Mouse (Mus musculus): ENCODE measurements around the gene 6430531B16Rik. TPM values are rescaled to one million over a fixed set of nuclear protein-coding genes. Genes with fewer than 3 reads are reported as not detected.

6430531B16Rik gene
- polyA plus RNA-seq, 1 experiment from 2014 or later: 0.68 TPM

DNA sequence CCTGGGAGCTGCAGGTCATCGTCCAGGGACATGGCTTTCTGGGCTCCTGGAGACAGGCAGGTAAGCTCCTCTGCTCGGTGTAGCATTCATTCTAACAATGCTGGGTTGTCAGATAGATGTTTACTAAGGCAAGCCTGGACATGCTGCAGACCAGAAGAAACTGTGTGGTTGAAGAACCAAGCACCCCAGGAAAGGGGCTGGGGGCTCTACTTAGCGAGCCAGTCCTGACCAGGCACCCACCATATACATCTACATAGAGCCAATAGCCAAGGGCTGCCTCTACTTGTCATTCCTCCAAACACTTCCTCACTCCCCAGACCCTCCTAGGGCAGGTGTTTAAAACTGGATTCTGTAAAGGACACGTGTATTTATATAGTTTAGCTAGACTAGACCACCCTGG is 15.6 kb upstream of the 6430531B16Rik start:
- Histone ChIP-seq H3K4me1 (replicated peaks; ENCODE audit: control insufficient read depth, insufficient read depth, low read length) (no peaks in the 10 kb centered on the region), H3K27ac (ENCODE audit: low read depth, low read length) (no peak overlapping the region), H3K9me3 (ENCODE audit: control insufficient read depth, low read length) (no peaks in the 10 kb centered on the region), H3K4me3 (ENCODE audit: low read depth, low read length) (no peak overlapping the region), H3K9ac (ENCODE audit: low read depth, low read length) (no peak overlapping the region), H3K4me2 (replicated peaks; ENCODE audit: low read depth, low read length) (no peak overlapping the region), H3K27me3 (ENCODE audit: control insufficient read depth, insufficient read depth, low read length) (no peaks in the 10 kb centered on the region), H3K36me3 (ENCODE audit: control insufficient read depth, insufficient read depth, low read length) (0 out of 2 replicates have a peak, but pooled peaks cover 3% of the 10 kb centered on the region)
- ATAC-seq (ENCODE audit: low FRiP score): no peak
- DNase-seq (ENCODE audit: low spot score): no peak
- 87% methylated on average over 4 of the region's 4 CpGs for WGBS

DNA sequence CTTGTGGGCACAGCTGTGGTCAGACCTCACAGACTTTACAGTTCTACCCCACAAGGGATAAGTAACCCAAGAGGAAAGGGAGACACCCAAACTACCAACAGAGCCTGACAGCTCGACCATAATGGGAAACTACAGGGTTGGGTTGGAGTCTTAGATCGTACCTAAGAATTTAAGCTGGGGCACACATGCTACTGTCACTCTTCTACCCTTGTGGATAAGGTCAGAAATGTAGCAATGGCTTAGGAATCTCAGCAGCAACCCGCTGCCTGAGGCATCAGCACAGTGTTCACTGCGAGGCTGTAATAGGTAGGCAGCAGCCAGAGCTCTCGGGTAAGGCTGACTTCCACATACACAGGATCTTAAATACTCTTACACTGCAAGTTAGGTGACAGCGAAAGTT is 15.0 kb upstream of the 6430531B16Rik start:
- Histone ChIP-seq H3K36me3 (ENCODE audit: control insufficient read depth, insufficient read depth, low read length) (0 out of 2 replicates have a peak, but pooled peaks cover 3% of the 10 kb centered on the region), H3K4me1 (replicated peaks; ENCODE audit: control insufficient read depth, insufficient read depth, low read length) (no peaks in the 10 kb centered on the region), H3K9me3 (ENCODE audit: control insufficient read depth, low read length) (no peaks in the 10 kb centered on the region), H3K9ac (ENCODE audit: low read depth, low read length) (no peak overlapping the region), H3K4me2 (replicated peaks; ENCODE audit: low read depth, low read length) (no peak overlapping the region), H3K27me3 (ENCODE audit: control insufficient read depth, insufficient read depth, low read length) (no peaks in the 10 kb centered on the region), H3K27ac (ENCODE audit: low read depth, low read length) (no peak overlapping the region), H3K4me3 (ENCODE audit: low read depth, low read length) (no peak overlapping the region)
- DNase-seq (ENCODE audit: low spot score): no peak
- no peak for ATAC-seq (ENCODE audit: low FRiP score)
- WGBS: 92% methylated on average over 6 of the region's 6 CpGs

DNA sequence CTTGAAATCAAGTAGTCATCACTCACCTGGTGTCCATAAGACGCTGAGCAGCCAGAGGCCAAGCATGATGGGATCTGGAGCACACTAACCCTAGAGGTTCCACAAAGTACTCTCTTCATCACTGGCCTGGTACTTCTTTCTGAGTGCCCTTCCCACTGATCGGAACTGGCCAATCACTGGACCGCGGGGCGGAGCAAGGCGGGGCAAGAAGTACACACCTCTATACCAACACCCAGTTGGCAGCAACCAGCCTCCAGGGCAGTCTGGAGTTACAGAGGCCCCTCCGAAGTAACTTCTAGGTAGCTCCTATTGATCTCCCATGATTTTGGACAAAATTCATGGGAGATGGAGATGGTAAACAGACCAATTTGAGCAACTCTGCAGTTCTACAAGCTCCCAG is 13.9 kb upstream of the 6430531B16Rik start, which contains the start of gene Adam8:
Gene Adam8, minus strand, starts transcription at position 157 of the 400 bp plus-strand sequence.
- Histone ChIP-seq H3K27ac (ENCODE audit: low read depth, low read length) (no peak within 1 kb of the TSS), H3K27me3 (ENCODE audit: control insufficient read depth, insufficient read depth, low read length) (no peaks in the 10 kb centered on the region), H3K4me2 (replicated peaks; ENCODE audit: low read depth, low read length) (no peak within 1 kb of the TSS), H3K4me1 (replicated peaks; ENCODE audit: control insufficient read depth, insufficient read depth, low read length) (no peaks in the 10 kb centered on the region), H3K9ac (ENCODE audit: low read depth, low read length) (no peak within 1 kb of the TSS), H3K36me3 (ENCODE audit: control insufficient read depth, insufficient read depth, low read length) (no peaks in the 10 kb centered on the region), H3K4me3 (ENCODE audit: low read depth, low read length) (no peak within 1 kb of the TSS), H3K9me3 (ENCODE audit: control insufficient read depth, low read length) (no peaks in the 10 kb centered on the region)
- no peak for ATAC-seq (ENCODE audit: low FRiP score)
- DNase-seq (ENCODE audit: low spot score): no peak
- WGBS: 22% methylated on average over 7 of the region's 7 CpGs

DNA sequence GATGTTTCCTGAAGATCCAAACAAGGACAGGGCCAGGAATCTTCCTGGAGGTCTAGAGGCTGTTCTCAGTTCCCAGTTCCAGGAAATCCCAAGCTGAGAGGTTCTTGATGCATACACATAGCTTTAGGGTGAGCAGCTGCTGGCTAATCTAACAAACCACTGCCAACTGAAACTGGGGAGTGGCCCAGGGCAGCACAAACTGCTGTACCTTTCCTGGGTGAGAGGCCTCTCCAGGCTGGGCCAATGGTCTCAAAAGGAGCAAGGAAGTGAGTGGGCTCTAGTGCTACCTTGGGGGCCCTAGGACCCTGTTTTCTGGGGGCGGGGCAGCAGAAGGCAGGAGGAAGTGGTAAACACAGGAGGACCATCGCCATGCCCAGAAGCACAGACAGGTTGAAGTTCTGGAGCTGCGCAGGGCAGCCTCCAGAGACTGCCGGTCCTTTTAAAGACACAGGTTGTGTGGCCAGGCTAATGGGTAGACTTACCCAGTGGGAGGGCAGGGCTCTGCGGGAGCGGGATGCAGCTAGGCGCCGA is 12.4 kb upstream of the 6430531B16Rik start:
- 79% methylated on average over 8 of the region's 8 CpGs for WGBS
- DNase-seq (ENCODE audit: low spot score) (no peak), ATAC-seq (ENCODE audit: low FRiP score) (no peak)

GRCm38 (mm10) chr7:139988272-139988671 is 9.7 kb upstream of the 6430531B16Rik start:
- Histone ChIP-seq H3K4me3 (ENCODE audit: low read depth, low read length) (no peak overlapping the region), H3K9ac (ENCODE audit: low read depth, low read length) (no peak overlapping the region), H3K9me3 (ENCODE audit: control insufficient read depth, low read length) (no peaks in the 10 kb centered on the region), H3K27ac (ENCODE audit: low read depth, low read length) (no peak overlapping the region), H3K27me3 (ENCODE audit: control insufficient read depth, insufficient read depth, low read length) (no peaks in the 10 kb centered on the region), H3K4me2 (replicated peaks; ENCODE audit: low read depth, low read length) (no peak overlapping the region), H3K36me3 (ENCODE audit: control insufficient read depth, insufficient read depth, low read length) (no peaks in the 10 kb centered on the region), H3K4me1 (replicated peaks; ENCODE audit: control insufficient read depth, insufficient read depth, low read length) (no peaks in the 10 kb centered on the region)
- ATAC-seq (ENCODE audit: low FRiP score): no peak
- no peak for DNase-seq (ENCODE audit: low spot score)
- 89% methylated on average over 9 of the region's 9 CpGs for WGBS

More for the DNA sequence above, 12.4 kb upstream of the 6430531B16Rik start:
- no peak overlapping the region for H3K9ac ChIP-seq (ENCODE audit: low read depth, low read length)
- no peaks in the 10 kb centered on the region for H3K36me3 ChIP-seq (ENCODE audit: control insufficient read depth, insufficient read depth, low read length)
- H3K9me3 ChIP-seq (ENCODE audit: control insufficient read depth, low read length): no peaks in the 10 kb centered on the region
- no peak overlapping the region for H3K4me2 ChIP-seq (replicated peaks; ENCODE audit: low read depth, low read length)
- no peaks in the 10 kb centered on the region for H3K27me3 ChIP-seq (ENCODE audit: control insufficient read depth, insufficient read depth, low read length)
- H3K4me1 ChIP-seq (replicated peaks; ENCODE audit: control insufficient read depth, insufficient read depth, low read length): no peaks in the 10 kb centered on the region
- no peak overlapping the region for H3K27ac ChIP-seq (ENCODE audit: low read depth, low read length)
- no peak overlapping the region for H3K4me3 ChIP-seq (ENCODE audit: low read depth, low read length)

DNA sequence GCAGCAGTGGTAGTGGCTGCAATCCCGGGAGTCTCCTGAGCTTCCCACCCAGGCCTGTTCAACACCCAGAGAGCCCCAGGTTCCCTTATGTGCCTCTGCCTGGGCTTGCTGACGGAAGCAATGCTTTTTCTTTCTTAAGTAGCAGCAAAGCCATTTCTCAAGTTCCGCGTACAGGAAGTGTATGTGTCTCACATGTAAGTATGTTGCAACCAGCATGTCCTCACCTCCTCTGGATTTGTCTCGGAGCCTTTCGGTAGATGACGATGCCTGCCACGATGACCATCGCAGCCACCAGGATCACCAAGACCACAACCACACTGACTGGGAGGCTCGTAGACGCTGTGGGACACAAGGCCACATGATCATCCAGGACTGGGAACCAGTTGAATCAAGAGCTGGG is 6.0 kb upstream of the 6430531B16Rik start:
- no peaks in the 10 kb centered on the region for H3K27me3 ChIP-seq (ENCODE audit: control insufficient read depth, insufficient read depth, low read length)
- no peak overlapping the region for H3K27ac ChIP-seq (ENCODE audit: low read depth, low read length)
- H3K9ac ChIP-seq (ENCODE audit: low read depth, low read length): no peak overlapping the region
- WGBS: 94% methylated on average over 11 of the region's 11 CpGs
- no peak overlapping the region for H3K4me2 ChIP-seq (replicated peaks; ENCODE audit: low read depth, low read length)
- no peaks in the 10 kb centered on the region for H3K9me3 ChIP-seq (ENCODE audit: control insufficient read depth, low read length)
- H3K4me1 ChIP-seq (replicated peaks; ENCODE audit: control insufficient read depth, insufficient read depth, low read length): no peaks in the 10 kb centered on the region
- H3K36me3 ChIP-seq (ENCODE audit: control insufficient read depth, insufficient read depth, low read length): no peaks in the 10 kb centered on the region
- DNase-seq (ENCODE audit: low spot score) (no peak), ATAC-seq (ENCODE audit: low FRiP score) (no peak)
- H3K4me3 ChIP-seq (ENCODE audit: low read depth, low read length): no peak overlapping the region

GRCm38 (mm10) chr7:139982058-139982457 is 3.5 kb upstream of the 6430531B16Rik start:
- H3K27ac ChIP-seq (ENCODE audit: low read depth, low read length): no peak overlapping the region
- no peak overlapping the region for H3K4me2 ChIP-seq (replicated peaks; ENCODE audit: low read depth, low read length)
- ATAC-seq (ENCODE audit: low FRiP score) (no peak), DNase-seq (ENCODE audit: low spot score) (no peak)
- 87% methylated on average over 11 of the region's 11 CpGs for WGBS
- H3K9me3 ChIP-seq (ENCODE audit: control insufficient read depth, low read length): no peaks in the 10 kb centered on the region
- no peak overlapping the region for H3K4me3 ChIP-seq (ENCODE audit: low read depth, low read length)
- no peaks in the 10 kb centered on the region for H3K27me3 ChIP-seq (ENCODE audit: control insufficient read depth, insufficient read depth, low read length)
- peaks cover 3% of the 10 kb centered on the region; the same call in 1 of the 2 replicates for H3K4me1 ChIP-seq (replicated peaks; ENCODE audit: control insufficient read depth, insufficient read depth, low read length)
- no peak overlapping the region for H3K9ac ChIP-seq (ENCODE audit: low read depth, low read length)
- no peaks in the 10 kb centered on the region for H3K36me3 ChIP-seq (ENCODE audit: control insufficient read depth, insufficient read depth, low read length)

- Histone ChIP-seq H3K36me3 (ENCODE audit: control insufficient read depth, insufficient read depth, low read length) (no peaks in the 10 kb centered on the region), H3K4me1 (replicated peaks; ENCODE audit: control insufficient read depth, insufficient read depth, low read length) (peaks cover 3% of the 10 kb centered on the region; the same call in 1 of the 2 replicates), H3K4me2 (replicated peaks; ENCODE audit: low read depth, low read length) (no peak overlapping the region), H3K27me3 (ENCODE audit: control insufficient read depth, insufficient read depth, low read length) (no peaks in the 10 kb centered on the region), H3K27ac (ENCODE audit: low read depth, low read length) (no peak overlapping the region), H3K9ac (ENCODE audit: low read depth, low read length) (no peak overlapping the region), H3K9me3 (ENCODE audit: control insufficient read depth, low read length) (no peaks in the 10 kb centered on the region), H3K4me3 (ENCODE audit: low read depth, low read length) (no peak overlapping the region)
- no peak for DNase-seq (ENCODE audit: low spot score)
- 64% methylated on average over 3 of the region's 3 CpGs for WGBS
- no peak for ATAC-seq (ENCODE audit: low FRiP score)
These were observed 2.2 kb upstream of the 6430531B16Rik start for GRCm38 (mm10) chr7:139980778-139981177.

GRCm38 (mm10) chr7:139979011-139979719 is 610 bp upstream of the 6430531B16Rik start:
- Histone ChIP-seq H3K9ac (ENCODE audit: low read depth, low read length) (peak overlapping the region; percentile 31), H3K4me2 (replicated peaks; ENCODE audit: low read depth, low read length) (peak overlapping the region; percentile 72), H3K4me1 (replicated peaks; ENCODE audit: control insufficient read depth, insufficient read depth, low read length) (peaks cover 3% of the 10 kb centered on the region; the same call in 1 of the 2 replicates), H3K4me3 (ENCODE audit: low read depth, low read length) (peak overlapping the region; percentile 51), H3K9me3 (ENCODE audit: control insufficient read depth, low read length) (no peaks in the 10 kb centered on the region), H3K27ac (ENCODE audit: low read depth, low read length) (no peak overlapping the region), H3K27me3 (ENCODE audit: control insufficient read depth, insufficient read depth, low read length) (no peaks in the 10 kb centered on the region), H3K36me3 (ENCODE audit: control insufficient read depth, insufficient read depth, low read length) (no peaks in the 10 kb centered on the region)
- peak; percentile 14 for DNase-seq (ENCODE audit: low spot score)
- 48% methylated on average over 13 of the region's 13 CpGs for WGBS
- peak; percentile 61 for ATAC-seq (ENCODE audit: low FRiP score)
